ENCODE assay signal across 8 mouse cellular contexts in genomic region chr2:91962864-91963401, GRCm38 (mm10). TPM values are rescaled to one million over a fixed set of nuclear protein-coding genes. Genes with fewer than 3 reads are reported as not detected.
A peak's percentile ranks its signal among the peaks of the same experiment; 100 is the strongest.
DNase-seq lines count a peak whose midpoint lies in the region; ATAC-seq and TF ChIP-seq lines count a peak whose summit lies in the region.

No protein-coding gene starts in this region.

- H3K27ac ChIP-seq in lung, embryonic 15.5 days, result peak overlapping the region; percentile 87
- no peak overlapping the region for H3K27ac ChIP-seq in brown adipose tissue, adult 24 weeks (replicated peaks; ENCODE audit: low read depth, low read length)
- H3K27ac ChIP-seq in heart, embryonic 13.5 days (replicated peaks), result peak overlapping the region; percentile 84
- H3K27ac ChIP-seq in limb, embryonic 13.5 days, result peak overlapping the region; percentile 74
- peak overlapping the region; percentile 22 for H3K27ac ChIP-seq in olfactory bulb, adult 2 months (ENCODE audit: insufficient read depth, low read depth, low read length)

- H3K36me3 ChIP-seq in lung, embryonic 15.5 days, result 0 out of 2 replicates have a peak, but pooled peaks cover 4% of the 10 kb centered on the region
- peaks cover 8% of the 10 kb centered on the region; the same call in 1 of the 2 replicates for H3K36me3 ChIP-seq in heart, embryonic 13.5 days
- H3K36me3 ChIP-seq in limb, embryonic 13.5 days, result 0 out of 2 replicates have a peak, but pooled peaks cover 6% of the 10 kb centered on the region

- ATAC-seq in lung, embryonic 15.5 days (ENCODE audit: borderline replicate concordance, extremely low read depth, low FRiP score, low TSS enrichment), result no peak; the same call in 1 of the 2 replicates
- ATAC-seq in heart, embryonic 13.5 days (ENCODE audit: extremely low read depth, insufficient number of reproducible peaks, low FRiP score, low TSS enrichment), result peak; percentile 8; the same call in 1 of the 2 replicates
- peak; percentile 8; the same call in 1 of the 2 replicates for ATAC-seq in limb, embryonic 13.5 days (ENCODE audit: low FRiP score, low read depth)

- no peak for TF ChIP-seq CTCF in olfactory bulb, adult 2 months (IDR thresholded peaks at IDR 0.05; ENCODE audit: insufficient read depth, low read depth, low read length)

- H3K4me2 ChIP-seq in lung, embryonic 15.5 days, result peak overlapping the region; percentile 91
- peak overlapping the region; percentile 99 for H3K4me2 ChIP-seq in heart, embryonic 13.5 days
- peak overlapping the region; percentile 87 for H3K4me2 ChIP-seq in limb, embryonic 13.5 days (replicated peaks)

- DNase-seq in lung, postnatal 4 days, result no peak
- no peak for DNase-seq in ovary, postnatal 14 days (ENCODE audit: low spot score)
- no peak for DNase-seq in spleen, postnatal 14 days (ENCODE audit: low spot score in 2 of 2)

- no peak for TF ChIP-seq POLR2A in olfactory bulb, adult 2 months (IDR thresholded peaks at IDR 0.05; ENCODE audit: insufficient read depth, low read depth, low read length)

- H3K4me1 ChIP-seq in lung, embryonic 15.5 days, result peaks cover 57% of the 10 kb centered on the region
- peaks cover 26% of the 10 kb centered on the region for H3K4me1 ChIP-seq in brown adipose tissue, adult 24 weeks (ENCODE audit: control insufficient read depth, insufficient read depth, insufficient read length, low read length)
- H3K4me1 ChIP-seq in heart, embryonic 13.5 days, result peaks cover 74% of the 10 kb centered on the region
- H3K4me1 ChIP-seq in limb, embryonic 13.5 days, result peaks cover 42% of the 10 kb centered on the region
- H3K4me1 ChIP-seq in olfactory bulb, adult 2 months (ENCODE audit: control insufficient read depth, insufficient read depth, low read length), result peaks cover 43% of the 10 kb centered on the region

- H3K9ac ChIP-seq in lung, embryonic 15.5 days, result peak overlapping the region; percentile 85
- peak overlapping the region; percentile 98 for H3K9ac ChIP-seq in heart, embryonic 13.5 days
- H3K9ac ChIP-seq in limb, embryonic 13.5 days, result peak overlapping the region; percentile 93

- H3K4me3 ChIP-seq in lung, embryonic 15.5 days, result peak overlapping the region; percentile 94
- H3K4me3 ChIP-seq in brown adipose tissue, adult 24 weeks (ENCODE audit: insufficient read depth, low read depth, low read length), result peak overlapping the region; percentile 76
- H3K4me3 ChIP-seq in heart, embryonic 13.5 days, result peak overlapping the region; percentile 95
- H3K4me3 ChIP-seq in limb, embryonic 13.5 days, result peak overlapping the region; percentile 91
- peak overlapping the region; percentile 67 for H3K4me3 ChIP-seq in olfactory bulb, adult 2 months (ENCODE audit: insufficient read depth, low read depth, low read length)

- no peaks in the 10 kb centered on the region for H3K27me3 ChIP-seq in lung, embryonic 15.5 days
- H3K27me3 ChIP-seq in heart, embryonic 13.5 days (replicated peaks), result no peaks in the 10 kb centered on the region
- H3K27me3 ChIP-seq in limb, embryonic 13.5 days, result no peaks in the 10 kb centered on the region

- H3K9me3 ChIP-seq in lung, embryonic 15.5 days, result no peaks in the 10 kb centered on the region
- H3K9me3 ChIP-seq in heart, embryonic 13.5 days, result no peaks in the 10 kb centered on the region
- H3K9me3 ChIP-seq in limb, embryonic 13.5 days, result no peaks in the 10 kb centered on the region

- WGBS in lung, embryonic 15.5 days, result under 1% methylated on average over 39 of the region's 39 CpGs
- WGBS in heart, embryonic 13.5 days, result under 1% methylated on average over 39 of the region's 39 CpGs
- WGBS in limb, embryonic 13.5 days, result 0% methylated on average over 39 of the region's 39 CpGs
- under 1% methylated on average over 39 of the region's 39 CpGs for WGBS in olfactory bulb, adult 2 months

RNA-seq across cellular contexts. Expression of gene Dgkz, which starts 12.7 kb away (rescaled TPM):
- 52.3 and 54.0 TPM in 2 replicates for polyA plus RNA-seq in lung, embryonic 15.5 days (2015; fragmentation: Nextera tagmentation; extraction: Ambion mirVana)
- polyA plus RNA-seq in brown adipose tissue, adult 24 weeks (2012; ENCODE audit: insufficient read depth, insufficient read length, missing spikeins), result 8.1 and 11.2 TPM in 2 replicates
- 37.9 and 43.4 TPM in 2 replicates for polyA plus RNA-seq in heart, embryonic 13.5 days (2015; fragmentation: Nextera tagmentation; extraction: Ambion mirVana)
- 33.0 and 34.0 TPM in 2 replicates for polyA plus RNA-seq in limb, embryonic 13.5 days (2015; fragmentation: Nextera tagmentation; extraction: Ambion mirVana)
- polyA plus RNA-seq in olfactory bulb, adult 2 months (2012; ENCODE audit: insufficient read depth, insufficient read length, low replicate concordance, missing spikeins), result 328 TPM in 1 of 2 replicates, not detected in the other

RNA-seq across cellular contexts. Expression of gene Gm9821, which starts 17.4 kb away (rescaled TPM):
- polyA plus RNA-seq in lung, embryonic 15.5 days (2015; fragmentation: Nextera tagmentation; extraction: Ambion mirVana), result 0.35 and 0.75 TPM in 2 replicates
- polyA plus RNA-seq in brown adipose tissue, adult 24 weeks (2012; ENCODE audit: insufficient read depth, insufficient read length, missing spikeins), result not detected in 2 replicates
- 1.6 and 2.2 TPM in 2 replicates for polyA plus RNA-seq in heart, embryonic 13.5 days (2015; fragmentation: Nextera tagmentation; extraction: Ambion mirVana)
- 0.27 and 0.61 TPM in 2 replicates for polyA plus RNA-seq in limb, embryonic 13.5 days (2015; fragmentation: Nextera tagmentation; extraction: Ambion mirVana)
- not detected in 2 replicates for polyA plus RNA-seq in olfactory bulb, adult 2 months (2012; ENCODE audit: insufficient read depth, insufficient read length, low replicate concordance, missing spikeins)

RNA-seq across cellular contexts. Expression of gene Mdk, which starts 30.8 kb away (rescaled TPM):
- polyA plus RNA-seq in lung, embryonic 15.5 days (2015; fragmentation: Nextera tagmentation; extraction: Ambion mirVana), result 858 and 992 TPM in 2 replicates
- polyA plus RNA-seq in brown adipose tissue, adult 24 weeks (2012; ENCODE audit: insufficient read depth, insufficient read length, missing spikeins), result 1.8 TPM in 1 of 2 replicates, not detected in the other
- 603 and 654 TPM in 2 replicates for polyA plus RNA-seq in heart, embryonic 13.5 days (2015; fragmentation: Nextera tagmentation; extraction: Ambion mirVana)
- polyA plus RNA-seq in limb, embryonic 13.5 days (2015; fragmentation: Nextera tagmentation; extraction: Ambion mirVana), result 1,939 and 1,982 TPM in 2 replicates
- not detected in 2 replicates for polyA plus RNA-seq in olfactory bulb, adult 2 months (2012; ENCODE audit: insufficient read depth, insufficient read length, low replicate concordance, missing spikeins)

RNA-seq across cellular contexts. Expression of gene Chrm4, which starts 35.9 kb away (rescaled TPM):
- 0.14 TPM in 1 of 2 replicates, not detected in the other for polyA plus RNA-seq in lung, embryonic 15.5 days (2015; fragmentation: Nextera tagmentation; extraction: Ambion mirVana)
- polyA plus RNA-seq in brown adipose tissue, adult 24 weeks (2012; ENCODE audit: insufficient read depth, insufficient read length, missing spikeins), result not detected in 2 replicates
- polyA plus RNA-seq in heart, embryonic 13.5 days (2015; fragmentation: Nextera tagmentation; extraction: Ambion mirVana), result not detected in 2 replicates
- 0.38 and 0.78 TPM in 2 replicates for polyA plus RNA-seq in limb, embryonic 13.5 days (2015; fragmentation: Nextera tagmentation; extraction: Ambion mirVana)
- not detected in 2 replicates for polyA plus RNA-seq in olfactory bulb, adult 2 months (2012; ENCODE audit: insufficient read depth, insufficient read length, low replicate concordance, missing spikeins)

Comparison
In these comparisons a context has a peak if more than half of its experiments do, and no peak if none do; other contexts are left out.
1. RNA of gene Mdk, which starts 30.8 kb away (polyA plus RNA-seq): 1,939 to 1,982 TPM in limb, embryonic 13.5 days, 858 to 992 TPM in lung, embryonic 15.5 days and 603 to 654 TPM in heart, embryonic 13.5 days; 1.8 TPM in brown adipose tissue, adult 24 weeks and not detected in olfactory bulb, adult 2 months; every median in the first group is over 100 times any median in the second.
2. Peak in every context shown above with its lines, with median percentiles within 50 percentile points of each other: H3K4me2 ChIP-seq, H3K4me3 ChIP-seq and H3K9ac ChIP-seq.